Mouse (Mus musculus) skeletal muscle tissue, adult 2 months (tissue): ENCODE measurements around the gene Mboat2.

ENCODE experiments used
- DNase-seq: peaks from one replicate; pipeline ENCODE4 v3.0.0-alpha.2; 2012; ENCODE audit warnings: low read depth, low spot score

The Mboat2 gene

GRCm38 (mm10) chr12:24948344-24948743, 117.7 kb downstream of the Mboat2 start:
- peak; percentile 44 for DNase-seq

- DNase-seq, result no peak
Measured at GRCm38 (mm10) chr12:24950376-24951046, 119.8 kb downstream of the Mboat2 start.

GRCm38 (mm10) chr12:24952147-24952546, 121.5 kb downstream of the Mboat2 start:
- peak; percentile 17 for DNase-seq

- DNase-seq, result no peak
Measured at GRCm38 (mm10) chr12:24955137-24955536, 124.5 kb downstream of the Mboat2 start.

GRCm38 (mm10) chr12:24958526-24958925, 127.8 kb downstream of the Mboat2 start:
- no peak for DNase-seq

GRCm38 (mm10) chr12:24961821-24962220, 131.1 kb downstream of the Mboat2 start:
- no peak for DNase-seq

GRCm38 (mm10) chr12:24962362-24962967, 131.8 kb downstream of the Mboat2 start:
- DNase-seq, result no peak

- no peak for DNase-seq
Measured at GRCm38 (mm10) chr12:24963393-24964022, 132.8 kb downstream of the Mboat2 start.

GRCm38 (mm10) chr12:24965406-24965805, 134.7 kb downstream of the Mboat2 start:
- DNase-seq, result no peak

GRCm38 (mm10) chr12:24966046-24966445, 135.4 kb downstream of the Mboat2 start:
- DNase-seq, result no peak

GRCm38 (mm10) chr12:24971490-24972200, 141.0 kb downstream of the Mboat2 start:
- DNase-seq, result no peak

GRCm38 (mm10) chr12:24972371-24973350, 142.0 kb downstream of the Mboat2 start:
- no peak for DNase-seq

GRCm38 (mm10) chr12:24973586-24973985, 142.9 kb downstream of the Mboat2 start:
- no peak for DNase-seq

- peak; percentile 85 for DNase-seq
Measured at GRCm38 (mm10) chr12:24974446-24975114, 143.9 kb downstream of the Mboat2 start, which contains the start of gene Kidins220. Gene Kidins220 (plus strand): TSS chr12:24974925.

GRCm38 (mm10) chr12:24975115-24975733, 144.5 kb downstream of the Mboat2 start:
- DNase-seq, result peak; percentile 20

- DNase-seq, result no peak
Measured at GRCm38 (mm10) chr12:24985226-24985625, 154.5 kb downstream of the Mboat2 start.

- DNase-seq, result no peak
Measured at GRCm38 (mm10) chr12:24995350-24995749, 164.7 kb downstream of the Mboat2 start.

GRCm38 (mm10) chr12:25005350-25005749, 174.7 kb downstream of the Mboat2 start:
- DNase-seq, result no peak

GRCm38 (mm10) chr12:25009957-25010356, 179.3 kb downstream of the Mboat2 start:
- no peak for DNase-seq

GRCm38 (mm10) chr12:25010416-25010815, 179.7 kb downstream of the Mboat2 start:
- no peak for DNase-seq
